Mouse (Mus musculus): ENCODE measurements around the gene Arf6.

The Arf6 gene

GRCm38 (mm10) chr12:69414826-69415572 is 43.0 kb downstream of the Arf6 start:
- DNase-seq (ENCODE audit: low spot score): no peak

GRCm38 (mm10) chr12:69416793-69417192 is 44.8 kb downstream of the Arf6 start:
- DNase-seq (ENCODE audit: low spot score): no peak

- DNase-seq (ENCODE audit: low spot score): peak; percentile 60
Observed at GRCm38 (mm10) chr12:69417701-69418291, 45.8 kb downstream of the Arf6 start.

- no peak for DNase-seq (ENCODE audit: low spot score)
Observed at GRCm38 (mm10) chr12:69418606-69419005, 46.7 kb downstream of the Arf6 start.

GRCm38 (mm10) chr12:69419017-69419605 is 47.2 kb downstream of the Arf6 start:
- peak; percentile 27 for DNase-seq (ENCODE audit: low spot score)

GRCm38 (mm10) chr12:69419606-69420005 is 47.7 kb downstream of the Arf6 start:
- DNase-seq (ENCODE audit: low spot score): no peak

GRCm38 (mm10) chr12:69420716-69421115 is 48.8 kb downstream of the Arf6 start:
- DNase-seq (ENCODE audit: low spot score): no peak

GRCm38 (mm10) chr12:69422827-69423537 is 51.0 kb downstream of the Arf6 start:
- DNase-seq (ENCODE audit: low spot score): no peak

Measured in adipocyte (in vitro differentiated cells).